Mouse (Mus musculus) ES-CJ7 (cell line): ENCODE data around the gene Zfp42.

ENCODE experiments used
- DNase-seq: peaks from one replicate; pipeline ENCODE4 v3.0.0; 2011; ENCODE audit warnings: low read depth, low spot score

The Zfp42 gene

DNA sequence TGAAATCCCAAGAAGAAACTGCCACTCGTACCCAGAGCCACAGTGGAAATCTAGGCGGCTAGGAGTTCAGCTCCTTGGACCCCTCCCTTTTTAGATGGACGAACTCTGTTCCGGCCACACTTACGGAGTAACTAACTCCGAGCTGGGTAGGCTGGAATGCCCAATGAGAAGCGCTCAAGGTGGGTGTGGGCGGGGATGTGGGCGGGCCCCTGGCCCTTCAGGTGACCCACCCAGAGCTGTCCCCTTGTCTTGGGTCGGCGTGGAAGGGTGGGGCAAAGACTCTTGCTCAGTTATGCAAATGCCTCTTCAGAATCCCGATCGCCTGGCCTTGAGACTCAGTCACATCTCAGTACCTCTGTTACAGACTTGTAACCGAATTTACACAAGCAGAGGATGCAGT lies at the start of gene Zfp42:
Gene Zfp42, minus strand, starts transcription at position 85 of the 400 bp plus-strand sequence.
- DNase-seq, result peak; percentile 99

DNA sequence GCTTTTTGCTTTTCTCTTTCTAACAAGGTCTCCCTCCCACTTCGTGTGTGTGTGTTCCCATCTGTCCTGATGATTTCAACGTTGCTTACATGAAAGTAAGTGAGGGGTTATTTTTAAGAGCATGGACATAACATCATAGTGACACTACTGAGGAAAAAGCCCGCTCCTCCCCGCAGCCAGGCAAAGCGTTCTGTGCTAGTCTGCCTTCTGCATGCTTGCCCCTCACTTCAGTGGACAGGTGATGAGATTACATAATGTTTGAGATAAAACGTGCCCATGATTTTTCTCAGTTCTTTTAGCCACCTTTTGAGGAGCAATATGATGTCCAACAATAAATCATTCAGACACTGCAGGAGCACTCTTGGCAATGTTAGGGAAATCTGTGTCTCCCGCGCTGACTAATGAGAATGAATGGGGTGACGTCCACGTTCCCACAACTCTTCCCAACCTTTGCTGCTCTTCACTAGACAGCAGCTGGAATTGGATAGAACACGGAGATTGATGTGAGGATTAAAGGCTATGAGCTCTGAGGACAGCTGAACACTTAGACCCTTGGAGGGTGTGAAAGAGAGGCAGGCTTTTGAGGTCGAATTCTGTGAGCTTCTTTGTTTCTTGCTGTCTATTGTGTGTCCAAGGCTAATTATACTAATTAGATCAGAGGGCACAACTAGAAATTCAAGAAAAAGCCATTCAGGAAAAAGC lies 49.4 kb upstream of the Zfp42 start:
- no peak for DNase-seq

DNA sequence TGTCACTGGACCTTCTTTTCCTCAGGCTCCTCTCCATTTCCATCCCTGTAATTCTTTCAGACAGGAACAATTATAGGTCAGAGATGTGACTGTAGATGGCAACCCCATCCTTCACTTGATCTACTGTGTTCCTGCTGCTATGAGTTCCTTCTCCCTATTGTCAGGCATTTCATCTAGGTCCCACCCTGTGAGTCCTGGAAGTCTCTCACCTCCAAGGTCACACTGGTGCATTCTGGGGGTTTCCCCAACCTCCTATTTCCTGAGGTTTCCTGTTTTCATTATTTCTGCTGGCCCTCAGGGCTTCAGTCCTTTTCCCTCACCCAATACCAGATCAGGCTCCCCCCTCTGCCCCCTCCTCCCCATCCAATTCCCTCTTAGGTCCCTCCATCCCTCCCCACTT lies 45.5 kb upstream of the Zfp42 start:
- peak; percentile 63 for DNase-seq

- peak; percentile 65 for DNase-seq
These were observed 31.8 kb upstream of the Zfp42 start for GRCm38 (mm10) chr8:43338555-43338954.

- peak; percentile 92 for DNase-seq
These were observed 26.7 kb upstream of the Zfp42 start for GRCm38 (mm10) chr8:43333465-43333864.

GRCm38 (mm10) chr8:43331657-43332056 lies 24.9 kb upstream of the Zfp42 start:
- peak; percentile 68 for DNase-seq

- DNase-seq, result peak; percentile 29
These were observed 23.3 kb upstream of the Zfp42 start for GRCm38 (mm10) chr8:43329913-43330705.

- peak; percentile 92 for DNase-seq
These were observed 21.9 kb upstream of the Zfp42 start for GRCm38 (mm10) chr8:43328666-43329065.

GRCm38 (mm10) chr8:43320771-43321170 lies 14.0 kb upstream of the Zfp42 start:
- DNase-seq, result peak; percentile 100

DNA sequence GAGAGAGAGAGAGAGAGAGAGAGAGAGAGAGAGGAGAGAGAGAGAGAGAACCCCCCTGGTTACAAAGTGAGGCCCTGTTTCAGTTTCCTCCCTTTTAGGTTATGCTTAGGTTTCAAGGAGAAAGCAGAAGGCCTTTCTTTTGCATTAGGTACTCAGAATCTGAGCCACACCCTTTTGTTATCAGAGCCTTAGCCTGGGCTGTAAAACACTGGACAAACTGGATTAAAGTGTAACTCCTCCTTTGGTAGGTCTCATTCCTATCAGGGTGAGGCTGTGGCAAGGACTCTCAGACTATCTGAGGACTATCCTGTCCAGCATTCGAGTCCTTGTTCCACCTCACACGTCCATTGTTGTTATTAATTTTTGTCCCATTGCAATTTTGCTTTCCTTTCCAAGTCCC lies 1.4 kb upstream of the Zfp42 start:
- peak; percentile 67 for DNase-seq

GRCm38 (mm10) chr8:43305676-43306075 lies 1.1 kb downstream of the Zfp42 start:
- DNase-seq, result peak; percentile 91

DNA sequence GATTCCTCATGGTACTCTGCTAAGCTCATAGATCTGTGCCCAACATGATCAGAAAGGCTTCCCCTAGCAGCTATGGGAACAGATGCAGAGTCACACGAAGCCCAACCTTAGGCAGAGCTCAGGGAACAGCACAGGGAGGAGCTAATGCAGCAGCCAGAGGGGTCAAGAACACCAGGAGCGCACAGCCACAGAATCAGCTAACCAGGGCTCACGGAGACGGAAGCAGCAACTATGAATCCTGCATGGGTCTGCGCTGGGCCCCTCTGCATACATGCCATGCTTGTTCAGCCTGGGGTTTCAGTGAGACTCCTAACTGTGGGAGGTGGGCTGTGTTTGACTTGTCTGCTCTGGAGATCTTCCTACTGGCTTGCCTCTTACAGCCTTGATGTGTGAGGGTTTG lies 7.0 kb downstream of the Zfp42 start:
- DNase-seq, result peak; percentile 72

GRCm38 (mm10) chr8:43295826-43296225 lies 11.0 kb downstream of the Zfp42 start:
- DNase-seq, result peak; percentile 59

GRCm38 (mm10) chr8:43294191-43294590 lies 12.6 kb downstream of the Zfp42 start:
- peak; percentile 77 for DNase-seq

GRCm38 (mm10) chr8:43290424-43291111 lies 16.2 kb downstream of the Zfp42 start:
- peak; percentile 37 for DNase-seq

DNA sequence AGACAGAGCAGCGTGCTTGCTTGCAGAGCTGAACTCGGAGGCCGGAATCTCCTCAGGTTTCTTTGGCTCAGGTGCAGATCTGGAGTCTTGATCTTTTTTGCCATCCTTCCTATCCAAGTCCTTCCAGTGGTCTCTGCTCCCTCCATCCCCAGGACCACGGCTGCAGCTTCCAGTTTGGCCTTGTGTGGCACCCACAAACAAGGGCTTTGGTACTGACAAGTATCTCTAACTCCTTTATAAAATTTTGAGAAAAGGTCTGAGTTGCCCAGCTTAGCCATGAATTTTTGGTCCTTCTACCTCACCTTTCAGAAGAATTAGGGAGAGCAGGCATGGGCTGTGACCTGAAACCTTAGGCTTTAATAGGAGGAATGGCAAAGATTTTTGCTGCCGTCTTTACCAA lies 17.0 kb downstream of the Zfp42 start:
- DNase-seq, result peak; percentile 54

GRCm38 (mm10) chr8:43288840-43289239 lies 17.9 kb downstream of the Zfp42 start:
- peak; percentile 60 for DNase-seq

- DNase-seq, result no peak
These were observed 19.3 kb downstream of the Zfp42 start for GRCm38 (mm10) chr8:43287456-43287855.

- DNase-seq, result peak; percentile 37
These were observed 23.5 kb downstream of the Zfp42 start for GRCm38 (mm10) chr8:43283231-43283630.

GRCm38 (mm10) chr8:43278397-43278796 lies 28.4 kb downstream of the Zfp42 start:
- peak; percentile 19 for DNase-seq

DNA sequence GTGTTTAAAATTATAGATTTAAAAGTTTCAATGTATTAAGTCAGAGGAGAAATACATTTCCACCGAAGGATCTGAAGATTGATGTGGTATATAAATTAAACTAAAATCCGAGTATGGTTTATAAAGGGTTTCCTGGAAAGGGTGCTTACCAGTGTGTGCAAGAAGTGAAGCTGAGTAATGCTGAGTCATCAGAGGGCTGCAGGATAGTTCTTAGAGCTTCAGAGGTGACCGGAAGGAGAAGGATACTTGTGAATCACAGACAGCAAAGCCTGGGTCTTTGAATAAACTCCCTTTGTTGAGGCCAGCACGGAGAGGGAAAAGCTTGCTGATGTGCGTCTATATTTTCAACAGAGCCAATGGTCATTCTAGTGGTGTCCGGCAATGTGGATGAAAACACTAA lies 45.8 kb downstream of the Zfp42 start:
- peak; percentile 55 for DNase-seq

DNA sequence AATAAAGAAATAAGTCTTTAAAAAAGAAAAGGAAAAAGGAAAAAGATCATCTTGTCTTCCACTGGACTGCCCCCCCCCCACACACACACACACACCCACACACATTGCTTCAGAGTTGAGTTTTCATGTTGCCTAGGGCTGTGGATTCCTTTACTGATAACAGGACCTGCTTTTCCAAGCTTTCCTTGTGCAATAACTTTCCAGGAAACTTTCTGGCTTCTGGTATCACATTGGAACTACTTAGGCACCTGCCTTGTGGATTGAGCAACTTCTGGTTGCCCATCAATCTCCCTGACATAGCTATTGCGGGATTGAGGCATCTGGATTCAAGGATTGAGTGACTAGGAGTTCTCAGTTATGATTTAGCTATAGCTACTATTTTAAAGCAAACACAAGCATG lies 48.9 kb downstream of the Zfp42 start:
- DNase-seq, result no peak
